8 mouse cellular contexts compared by ENCODE assay signal in genomic region chr7:16400689-16401611, GRCm38 (mm10). TPM values are rescaled to one million over a fixed set of nuclear protein-coding genes. Genes with fewer than 3 reads are reported as not detected.
DNase-seq lines count a peak whose midpoint lies in the region; ATAC-seq and TF ChIP-seq lines count a peak whose summit lies in the region.

Gene Zc3h4 (plus strand): TSS chr7:16400910.

- peaks cover 14% of the 10 kb centered on the region for H3K4me1 ChIP-seq in cortical plate, adult 2 months (ENCODE audit: control insufficient read depth, insufficient read depth, low read length)
- peaks cover 28% of the 10 kb centered on the region for H3K4me1 ChIP-seq in hindbrain, postnatal 0 days (ENCODE audit: insufficient read depth, low read length)
- H3K4me1 ChIP-seq in megakaryocyte, embryonic 14.5 days: peaks cover 55% of the 10 kb centered on the region

- ATAC-seq in hindbrain, postnatal 0 days: peak; percentile 28

- H3K27ac ChIP-seq in cortical plate, adult 2 months (ENCODE audit: insufficient read depth, low read length): peak within 1 kb of the TSS; percentile 100
- H3K27ac ChIP-seq in hindbrain, postnatal 0 days: peak within 1 kb of the TSS; percentile 100

- WGBS in hindbrain, postnatal 0 days: under 1% methylated on average over 71 of the region's 85 CpGs

- peak; percentile 59; the same call in 1 of the 2 replicates for TF ChIP-seq POLR2A in cortical plate, adult 2 months (IDR thresholded peaks at IDR 0.05; ENCODE audit: extremely low read depth, insufficient read depth, low read length)

- H3K27me3 ChIP-seq in hindbrain, postnatal 0 days (ENCODE audit: insufficient read depth, low read length): no peaks in the 10 kb centered on the region
- no peaks in the 10 kb centered on the region for H3K27me3 ChIP-seq in megakaryocyte, embryonic 14.5 days (replicated peaks)

- H3K9me3 ChIP-seq in hindbrain, postnatal 0 days (ENCODE audit: low read length): no peaks in the 10 kb centered on the region
- H3K9me3 ChIP-seq in megakaryocyte, embryonic 14.5 days: no peaks in the 10 kb centered on the region

- H3K9ac ChIP-seq in hindbrain, postnatal 0 days (replicated peaks; ENCODE audit: low read length): peak within 1 kb of the TSS; percentile 100

- TF ChIP-seq CTCF in cortical plate, adult 2 months (IDR thresholded peaks at IDR 0.05; ENCODE audit: extremely low read depth, insufficient read depth, low read length): no peak
- no peak for TF ChIP-seq CTCF in hindbrain, postnatal 0 days (IDR thresholded peaks at IDR 0.05; ENCODE audit: low read depth)

- H3K36me3 ChIP-seq in hindbrain, postnatal 0 days (ENCODE audit: insufficient read depth, low read length): no peaks in the 10 kb centered on the region
- peaks cover 26% of the 10 kb centered on the region for H3K36me3 ChIP-seq in megakaryocyte, embryonic 14.5 days (replicated peaks; ENCODE audit: low read length)

- DNase-seq in adipocyte (ENCODE audit: low spot score): peak; percentile 75
- DNase-seq in gastrocnemius, adult 8-10 months (ENCODE audit: low spot score in 2 of 2): peak; percentile 80 to 81
- DNase-seq in hindbrain, postnatal 0 days (ENCODE audit: low spot score): peak; percentile 92
- DNase-seq in left cerebral cortex, adult 9 months (ENCODE audit: low spot score in 2 of 2): peak; percentile 53 to 79
- peak; percentile 80 to 83 for DNase-seq in right cerebral cortex, adult 2 months (ENCODE audit: low spot score in 2 of 2)
- DNase-seq in urinary bladder, postnatal 10 days (ENCODE audit: low spot score): peak; percentile 72

- peak within 1 kb of the TSS; percentile 92 for H3K4me2 ChIP-seq in hindbrain, postnatal 0 days (ENCODE audit: low read depth, low read length)

- H3K4me3 ChIP-seq in cortical plate, adult 2 months (ENCODE audit: insufficient read depth, low read length): peak within 1 kb of the TSS; percentile 95
- H3K4me3 ChIP-seq in hindbrain, postnatal 0 days (ENCODE audit: low read length): peak within 1 kb of the TSS; percentile 68
- peak within 1 kb of the TSS; percentile 98 for H3K4me3 ChIP-seq in megakaryocyte, embryonic 14.5 days (replicated peaks)

RNA-seq across cellular contexts. Expression of gene Zc3h4, which starts in this region (rescaled TPM):
- polyA plus RNA-seq in cortical plate, adult 2 months (2012; rRNA removed): 33.9 and 38.9 TPM in 2 replicates
- 10 to 100 TPM; 23.1 to 28.9 (median 26.7) TPM for total RNA-seq in gastrocnemius, adult 8-10 months (2022)
- 36.8 and 38.2 TPM in 2 replicates for total RNA-seq in hindbrain, postnatal 0 days (2014; rRNA removed)
- 8.3 and 9.1 TPM in 2 replicates for polyA plus RNA-seq in hindbrain, postnatal 0 days (2015; fragmentation: Nextera tagmentation; extraction: Ambion mirVana)
- polyA plus RNA-seq in megakaryocyte, embryonic 14.5 days (2012; ENCODE audit: insufficient read depth, low replicate concordance): 59.1 and 96.9 TPM in 2 replicates

Comparison
In these comparisons a context has a peak if more than half of its experiments do, and no peak if none do; other contexts are left out.
1. Peak in every context shown above with its lines: DNase-seq, ATAC-seq, H3K4me3 ChIP-seq and H3K27ac ChIP-seq.